ENCODE assay signal across 8 mouse cellular contexts in the genomic region with DNA sequence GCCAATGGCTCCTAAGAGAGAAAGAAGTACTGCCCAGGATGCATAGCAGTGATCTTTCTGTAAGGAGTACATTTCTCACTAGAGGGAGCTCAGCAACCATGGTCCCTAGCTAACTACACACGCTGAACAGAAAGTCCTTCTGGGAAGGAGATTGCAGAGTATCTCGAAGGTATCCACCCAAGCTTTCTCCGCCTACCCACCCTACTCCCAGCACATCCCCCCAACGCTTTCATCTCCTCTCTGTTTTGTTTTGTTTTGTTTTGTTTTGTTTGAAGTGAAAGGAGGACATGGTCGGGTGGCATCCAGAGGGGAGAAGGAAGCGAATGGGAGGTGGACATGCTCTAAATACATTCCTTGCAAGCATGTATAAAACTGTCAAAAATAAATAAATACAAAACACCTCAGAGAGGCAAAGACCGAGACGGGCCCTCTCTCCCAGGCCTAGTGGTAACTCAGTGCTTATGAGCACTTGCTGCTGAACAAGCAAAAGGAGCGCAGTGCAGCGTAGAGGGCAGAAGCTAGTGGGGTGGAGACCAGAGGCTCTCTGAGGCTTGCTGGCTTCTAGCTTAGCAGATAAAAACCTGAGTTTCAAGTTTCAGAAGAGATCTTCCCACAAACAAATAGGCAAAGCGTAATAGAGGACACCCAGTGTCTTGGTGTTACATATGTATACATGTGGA.
DNase-seq lines count a peak whose midpoint lies in the region; ATAC-seq and TF ChIP-seq lines count a peak whose summit lies in the region.

No protein-coding gene starts in this region.

- no peak for DNase-seq in heart, adult 2 months
- no peak for DNase-seq in heart, postnatal 36 days
- peak; percentile 54 for DNase-seq in midbrain, embryonic 14.5 days
- no peak for DNase-seq in midbrain, embryonic 11.5 days (ENCODE audit: low spot score, missing footprints)
- peak; percentile 36 for DNase-seq in kidney, adult 9 months
- no peak for DNase-seq in urinary bladder, postnatal 36 days (ENCODE audit: low spot score in 2 of 2)
- DNase-seq in lung, postnatal 10 days: no peak

- no peak overlapping the region for H3K4me3 ChIP-seq in heart, adult 2 months
- no peak overlapping the region for H3K4me3 ChIP-seq in midbrain, embryonic 14.5 days (replicated peaks; ENCODE audit: low read depth, low read length)
- no peak overlapping the region for H3K4me3 ChIP-seq in midbrain, embryonic 11.5 days (ENCODE audit: low read depth, low read length)
- H3K4me3 ChIP-seq in stomach, embryonic 16.5 days (replicated peaks; ENCODE audit: low read length): peak overlapping the region; percentile 26

- H3K4me1 ChIP-seq in heart, adult 2 months (ENCODE audit: control insufficient read depth, insufficient read depth, low read length): no peaks in the 10 kb centered on the region
- no peaks in the 10 kb centered on the region for H3K4me1 ChIP-seq in midbrain, embryonic 14.5 days (ENCODE audit: control insufficient read depth, insufficient read depth, low read length)
- no peaks in the 10 kb centered on the region for H3K4me1 ChIP-seq in midbrain, embryonic 11.5 days (ENCODE audit: control insufficient read depth, insufficient read depth, low read length)
- H3K4me1 ChIP-seq in stomach, embryonic 16.5 days (ENCODE audit: control insufficient read depth, insufficient read depth, low read length): no peaks in the 10 kb centered on the region

- no peak for TF ChIP-seq POLR2A in heart, adult 2 months (IDR thresholded peaks at IDR 0.05; ENCODE audit: insufficient read depth, low read depth, low read length)

- H3K27ac ChIP-seq in heart, adult 2 months: no peak overlapping the region
- no peak overlapping the region for H3K27ac ChIP-seq in midbrain, embryonic 14.5 days (replicated peaks; ENCODE audit: low read depth, low read length)
- no peak overlapping the region for H3K27ac ChIP-seq in midbrain, embryonic 11.5 days (ENCODE audit: low read depth, low read length)
- H3K27ac ChIP-seq in stomach, embryonic 16.5 days (ENCODE audit: low read length): no peak overlapping the region

- H3K9me3 ChIP-seq in midbrain, embryonic 14.5 days (ENCODE audit: control insufficient read depth, low read length): no peaks in the 10 kb centered on the region
- H3K9me3 ChIP-seq in midbrain, embryonic 11.5 days (ENCODE audit: control insufficient read depth, low read length): no peaks in the 10 kb centered on the region
- H3K9me3 ChIP-seq in stomach, embryonic 16.5 days (replicated peaks; ENCODE audit: control insufficient read depth, low read length): no peaks in the 10 kb centered on the region

- H3K4me2 ChIP-seq in midbrain, embryonic 14.5 days (ENCODE audit: low read length): peak overlapping the region; percentile 33; the same call in 1 of the 2 replicates
- H3K4me2 ChIP-seq in midbrain, embryonic 11.5 days: no peak overlapping the region
- H3K4me2 ChIP-seq in stomach, embryonic 16.5 days (ENCODE audit: low read depth, low read length): peak overlapping the region; percentile 40

- peak; percentile 51 for TF ChIP-seq CTCF in heart, adult 2 months (IDR thresholded peaks at IDR 0.05)

- H3K9ac ChIP-seq in heart, adult 2 months (ENCODE audit: low read depth, low read length): no peak overlapping the region
- no peak overlapping the region for H3K9ac ChIP-seq in midbrain, embryonic 14.5 days (replicated peaks; ENCODE audit: low read length)
- no peak overlapping the region for H3K9ac ChIP-seq in midbrain, embryonic 11.5 days (ENCODE audit: low read length)
- H3K9ac ChIP-seq in stomach, embryonic 16.5 days (ENCODE audit: low read length): peak overlapping the region; percentile 52; the same call in 1 of the 2 replicates

- no peak for ATAC-seq in midbrain, embryonic 14.5 days (ENCODE audit: low FRiP score, low TSS enrichment)
- no peak for ATAC-seq in midbrain, embryonic 11.5 days (ENCODE audit: low FRiP score)
- ATAC-seq in stomach, embryonic 16.5 days (ENCODE audit: insufficient read depth, low FRiP score): no peak

- H3K79me2 ChIP-seq in heart, adult 2 months (replicated peaks; ENCODE audit: control insufficient read depth, insufficient read depth, low read length): no peaks in the 10 kb centered on the region

- H3K36me3 ChIP-seq in heart, adult 2 months (ENCODE audit: control insufficient read depth, insufficient read depth, low read length): no peaks in the 10 kb centered on the region
- no peaks in the 10 kb centered on the region for H3K36me3 ChIP-seq in midbrain, embryonic 14.5 days (ENCODE audit: control insufficient read depth, insufficient read depth, low read length)
- no peaks in the 10 kb centered on the region for H3K36me3 ChIP-seq in midbrain, embryonic 11.5 days (ENCODE audit: control insufficient read depth, insufficient read depth, low read length)
- H3K36me3 ChIP-seq in stomach, embryonic 16.5 days (ENCODE audit: control insufficient read depth, insufficient read depth, low read length): no peaks in the 10 kb centered on the region

- 47% methylated on average over 11 of the region's 11 CpGs for WGBS in heart, adult 2 months
- 60% methylated on average over 11 of the region's 11 CpGs for WGBS in midbrain, embryonic 14.5 days
- WGBS in midbrain, embryonic 11.5 days: 66% methylated on average over 11 of the region's 11 CpGs
- 49% methylated on average over 11 of the region's 11 CpGs for WGBS in stomach, embryonic 16.5 days

- H3K27me3 ChIP-seq in heart, adult 2 months (ENCODE audit: control insufficient read depth, insufficient read depth, low read length): no peaks in the 10 kb centered on the region
- H3K27me3 ChIP-seq in midbrain, embryonic 14.5 days (ENCODE audit: control insufficient read depth, insufficient read depth, low read length): no peaks in the 10 kb centered on the region
- no peaks in the 10 kb centered on the region for H3K27me3 ChIP-seq in midbrain, embryonic 11.5 days (ENCODE audit: control insufficient read depth, insufficient read depth, low read length)
- no peaks in the 10 kb centered on the region for H3K27me3 ChIP-seq in stomach, embryonic 16.5 days (ENCODE audit: control insufficient read depth, insufficient read depth, low read length)

- no peak for TF ChIP-seq EP300 in heart, adult 2 months (IDR thresholded peaks at IDR 0.05; ENCODE audit: insufficient read depth, low read depth, low read length)

- intact Hi-C loops in heart, adult 2 months (cut with DNase I): no loop called here
- intact Hi-C loops in heart, postnatal 36 days (cut with DNase I): no loop called here

Comparison
In these comparisons a context has a peak if more than half of its experiments do, and no peak if none do; other contexts are left out.
1. DNase-seq: peak in midbrain, embryonic 14.5 days (single experiment) and kidney, adult 9 months (single experiment); none in heart, adult 2 months (0 of 2), heart, postnatal 36 days (0 of 2), midbrain, embryonic 11.5 days (single experiment), urinary bladder, postnatal 36 days (0 of 2) and lung, postnatal 10 days (single experiment).